Mouse (Mus musculus) embryonic fibroblast, embryonic 13.5 days (primary cell): ENCODE data around the gene Cd9.

Experiments
- CTCF ChIP-seq: IDR thresholded peaks from 2 replicates; pipeline ENCODE4 v1.5.1; 2011; ENCODE audit warnings: mild to moderate bottlenecking, control low read depth, low read length, moderate library complexity, borderline replicate concordance; ENCODE audit not compliant: insufficient read depth
- POLR2A ChIP-seq: IDR thresholded peaks from 2 replicates; pipeline ENCODE4 v1.6.1; 2011; ENCODE audit warnings: low read depth, mild to moderate bottlenecking, control low read depth, low read length, moderate library complexity

- TF ChIP-seq CTCF = no peak
- no peak for TF ChIP-seq POLR2A
These were observed 49.2 kb downstream of the Cd9 start for GRCm38 (mm10) chr6:125445381-125445780.
